Mouse (Mus musculus) limb, embryonic 15.5 days (tissue): Measurements from ENCODE around the gene Zbtb26. TPM values are rescaled to one million over a fixed set of nuclear protein-coding genes. Genes with fewer than 3 reads are reported as not detected.
A peak's percentile ranks its signal among the peaks of the same experiment; 100 is the strongest.

Experiments
- ATAC-seq: fragments of 200-750 bp; cut with Nextera tagmentation; 2 replicates; pipeline ENCODE4 v1.8.0; 2017; ENCODE audit warnings: low read depth, moderate TSS enrichment; ENCODE audit not compliant: insufficient number of reproducible peaks, low FRiP score, low TSS enrichment
- H3K27ac ChIP-seq: fragments of 300-500 bp; sonication (generic); 2 replicates; pipeline ENCODE4 v1.5.1; 2015; ENCODE audit warnings: moderate library complexity, mild to moderate bottlenecking, inconsistent platforms
- H3K27me3 ChIP-seq: fragments of 300-500 bp; sonication (generic); 2 replicates; pipeline ENCODE4 v1.6.1; 2015; ENCODE audit warnings: inconsistent platforms
- H3K36me3 ChIP-seq: fragments of 300-500 bp; sonication (generic); 2 replicates; pipeline ENCODE4 v1.6.1; 2015; ENCODE audit warnings: inconsistent platforms
- H3K4me1 ChIP-seq: fragments of 300-500 bp; sonication (generic); 2 replicates; pipeline ENCODE4 v1.6.1; 2015; ENCODE audit warnings: inconsistent platforms
- H3K4me2 ChIP-seq: fragments of 300-500 bp; sonication (generic); 2 replicates; pipeline ENCODE4 v1.6.1; 2015; ENCODE audit warnings: mild to moderate bottlenecking, inconsistent platforms
- H3K4me3 ChIP-seq: fragments of 300-500 bp; sonication (generic); 2 replicates; pipeline ENCODE4 v1.5.1; 2015; ENCODE audit warnings: mild to moderate bottlenecking, inconsistent platforms
- H3K9ac ChIP-seq: fragments of 300-500 bp; sonication (generic); 2 replicates; pipeline ENCODE4 v1.6.1; 2015; ENCODE audit warnings: inconsistent platforms
- H3K9me3 ChIP-seq: fragments of 300-500 bp; sonication (generic); 2 replicates; pipeline ENCODE4 v1.6.1; 2016; ENCODE audit warnings: inconsistent platforms
- WGBS: fragments of 180-500 bp; shearing (Covaris S2); methylation state at CpG from one replicate; pipeline ENCODE4 v1.1.7; 2015; 5-methylcytosine and 5-hydroxymethylcytosine counted together
- polyA plus RNA-seq: library from polyadenylated mRNA; unstranded; fragments of >200 nt; fragmentation: Nextera tagmentation; extraction: Ambion mirVana; gene quantifications from 2 replicates; pipeline ENCODE4 v1.2.1, GENCODE M21; 2015

Zbtb26 gene
- polyA plus RNA-seq, 1 experiment from 2014 or later = 6.0 TPM

GRCm38 (mm10) chr2:37430593-37431464 is 12.1 kb downstream of the Zbtb26 start:
- Histone ChIP-seq H3K36me3 (peaks cover 15% of the 10 kb centered on the region), H3K27ac (peak overlapping the region; percentile 98), H3K9me3 (no peaks in the 10 kb centered on the region), H3K27me3 (no peaks in the 10 kb centered on the region), H3K4me1 (peaks cover 14% of the 10 kb centered on the region), H3K4me3 (peak overlapping the region; percentile 82), H3K4me2 (peak overlapping the region; percentile 74), H3K9ac (peak overlapping the region; percentile 72)
- WGBS = 1% methylated on average over 38 of the region's 38 CpGs
- peak; percentile 92 for ATAC-seq

GRCm38 (mm10) chr2:37423671-37424070 is 19.3 kb downstream of the Zbtb26 start:
- no peaks in the 10 kb centered on the region for H3K4me1 ChIP-seq
- H3K4me2 ChIP-seq = no peak overlapping the region
- H3K36me3 ChIP-seq = peaks cover 8% of the 10 kb centered on the region; the same call in 1 of the 2 replicates
- H3K27ac ChIP-seq = no peak overlapping the region
- H3K27me3 ChIP-seq = no peaks in the 10 kb centered on the region
- no peak for ATAC-seq
- no peaks in the 10 kb centered on the region for H3K9me3 ChIP-seq
- H3K4me3 ChIP-seq = no peak overlapping the region
- H3K9ac ChIP-seq = no peak overlapping the region
- WGBS = 61% methylated on average over 3 of the region's 3 CpGs

- peak within 1 kb of the TSS; percentile 55 for H3K4me2 ChIP-seq
- no peaks in the 10 kb centered on the region for H3K27me3 ChIP-seq
- peak within 1 kb of the TSS; percentile 96 for H3K27ac ChIP-seq
- peak within 1 kb of the TSS; percentile 100 for H3K9ac ChIP-seq
- H3K36me3 ChIP-seq = peaks cover 1% of the 10 kb centered on the region; the same call in 1 of the 2 replicates
- peak within 1 kb of the TSS; percentile 87 for H3K4me3 ChIP-seq
- H3K4me1 ChIP-seq = no peaks in the 10 kb centered on the region
- ATAC-seq = peak; percentile 98
- WGBS = under 1% methylated on average over 75 of the region's 75 CpGs
- no peaks in the 10 kb centered on the region for H3K9me3 ChIP-seq
Observed at GRCm38 (mm10) chr2:37422306-37423304, 20.3 kb downstream of the Zbtb26 start, which contains the start of gene Rc3h2. Gene Rc3h2, minus strand, starts transcription at chr2:37422903.

GRCm38 (mm10) chr2:37421903-37422302 is 21.0 kb downstream of the Zbtb26 start:
- ATAC-seq = no peak
- no peaks in the 10 kb centered on the region for H3K9me3 ChIP-seq
- H3K36me3 ChIP-seq = no peaks in the 10 kb centered on the region
- H3K4me2 ChIP-seq = peak overlapping the region; percentile 55
- peak overlapping the region; percentile 87 for H3K4me3 ChIP-seq
- peak overlapping the region; percentile 96 for H3K27ac ChIP-seq
- no peaks in the 10 kb centered on the region for H3K27me3 ChIP-seq
- under 1% methylated on average over 3 of the region's 3 CpGs for WGBS
- H3K4me1 ChIP-seq = no peaks in the 10 kb centered on the region
- peak overlapping the region; percentile 100 for H3K9ac ChIP-seq

GRCm38 (mm10) chr2:37395539-37395938 is 47.4 kb downstream of the Zbtb26 start:
- peaks cover 42% of the 10 kb centered on the region for H3K36me3 ChIP-seq
- no peak overlapping the region for H3K4me2 ChIP-seq
- WGBS = 47% methylated on average over 1 of the region's 1 CpGs

GRCm38 (mm10) chr2:37382921-37383320 is 60.0 kb downstream of the Zbtb26 start:
- no peak for ATAC-seq
- H3K4me2 ChIP-seq = no peak overlapping the region
- H3K27me3 ChIP-seq = no peaks in the 10 kb centered on the region
- WGBS = 93% methylated on average over 9 of the region's 9 CpGs
- H3K4me1 ChIP-seq = no peaks in the 10 kb centered on the region
- no peaks in the 10 kb centered on the region for H3K9me3 ChIP-seq
- peaks cover 32% of the 10 kb centered on the region for H3K36me3 ChIP-seq
- H3K27ac ChIP-seq = no peak overlapping the region
- H3K4me3 ChIP-seq = no peak overlapping the region
- H3K9ac ChIP-seq = no peak overlapping the region

More at GRCm38 (mm10) chr2:37395539-37395938, 47.4 kb downstream of the Zbtb26 start:
- Histone ChIP-seq H3K27me3 (no peaks in the 10 kb centered on the region), H3K9ac (no peak overlapping the region), H3K9me3 (no peaks in the 10 kb centered on the region), H3K4me1 (no peaks in the 10 kb centered on the region), H3K4me3 (no peak overlapping the region), H3K27ac (no peak overlapping the region)
- ATAC-seq = no peak

Other genes starting within 250 kb of the Zbtb26 start
- not detected in 2 replicates for gene Olfr366, start 231.6 kb downstream of the Zbtb26 start, polyA plus RNA-seq
- not detected in 2 replicates for gene Olfr368, start 116.6 kb downstream of the Zbtb26 start, polyA plus RNA-seq
- gene Pdcl, start 83.8 kb downstream of the Zbtb26 start, polyA plus RNA-seq = 38.5 TPM in 2 replicates
- gene Rc3h2, start 20.2 kb downstream of the Zbtb26 start, polyA plus RNA-seq = 12.1 and 14.1 TPM in 2 replicates
- 5.3 and 8.3 TPM in 2 replicates for gene Zbtb6, start within 50 bp of the Zbtb26 start, polyA plus RNA-seq
- gene Rabgap1, start 144 bp upstream of the Zbtb26 start, polyA plus RNA-seq = 42.2 and 45.1 TPM in 2 replicates
- gene Gpr21, start 73.2 kb upstream of the Zbtb26 start, polyA plus RNA-seq = 0.84 and 1.2 TPM in 2 replicates